Mouse (Mus musculus) right cerebral cortex, adult 18-20 months (tissue): Measurements from ENCODE around the gene Tcp11x2.

Experiments used
- DNase-seq: peaks from one replicate; pipeline ENCODE4 v3.0.0; 2022; ENCODE audit warnings: mixed read lengths

Tcp11x2 gene

DNA sequence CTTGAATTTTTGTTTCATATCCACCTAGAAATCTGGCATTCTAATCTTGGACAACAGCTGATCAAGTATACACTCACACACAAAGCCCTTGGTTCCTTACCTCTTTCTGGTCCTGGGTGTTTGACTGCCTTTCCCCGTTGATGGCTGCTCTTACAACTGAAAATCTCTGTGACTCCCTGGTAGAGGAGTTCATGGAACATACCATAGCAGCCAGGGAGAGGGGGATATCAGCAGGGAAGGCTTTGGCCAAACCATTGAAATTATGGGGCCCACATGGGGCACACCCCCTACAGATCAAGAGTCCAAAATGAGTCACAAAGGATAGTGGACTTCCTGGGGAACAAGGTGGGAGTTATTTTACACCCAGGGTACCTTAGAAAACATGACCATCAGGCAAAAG lies at the start of gene Tcp11x2:
TSS of gene Tcp11x2 (minus strand) at position 158 of the 400 bp plus-strand sequence.
- no peak for DNase-seq

- DNase-seq, result no peak
These were observed 49.4 kb upstream of the Tcp11x2 start for GRCm38 (mm10) chrX:135743056-135743355.

- DNase-seq, result peak; percentile 92
These were observed 48.9 kb upstream of the Tcp11x2 start, which contains the start of the genes Armcx5 and Gprasp1 for GRCm38 (mm10) chrX:135742304-135743055. Armcx5 (plus strand) TSS chrX:135742733. Gprasp1 (plus strand) TSS chrX:135742733.

GRCm38 (mm10) chrX:135738730-135739520 lies 45.3 kb upstream of the Tcp11x2 start:
- DNase-seq, result no peak

DNA sequence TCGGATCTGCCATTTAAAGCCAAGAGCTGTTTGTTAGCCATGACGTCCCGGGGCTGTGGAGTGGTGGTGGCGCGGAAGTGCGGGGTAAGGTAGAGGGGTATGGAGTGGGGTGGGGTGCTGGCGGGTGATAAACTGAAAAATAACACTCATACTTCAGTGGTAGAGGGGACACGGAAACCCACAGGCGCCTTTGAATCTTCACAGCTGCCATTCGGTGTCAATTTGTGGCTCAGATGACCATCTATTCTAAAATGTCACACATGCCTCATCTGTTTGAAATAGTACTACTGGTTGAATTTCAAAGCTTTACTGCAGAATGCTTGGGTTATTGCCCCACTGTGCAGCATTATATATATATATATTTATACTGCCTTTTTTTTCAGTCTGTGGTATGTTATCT lies 31.6 kb upstream of the Tcp11x2 start, which contains the start of gene Tmsb15a:
TSS of gene Tmsb15a (minus strand) at position 101 of the 400 bp plus-strand sequence.
- DNase-seq, result no peak

DNA sequence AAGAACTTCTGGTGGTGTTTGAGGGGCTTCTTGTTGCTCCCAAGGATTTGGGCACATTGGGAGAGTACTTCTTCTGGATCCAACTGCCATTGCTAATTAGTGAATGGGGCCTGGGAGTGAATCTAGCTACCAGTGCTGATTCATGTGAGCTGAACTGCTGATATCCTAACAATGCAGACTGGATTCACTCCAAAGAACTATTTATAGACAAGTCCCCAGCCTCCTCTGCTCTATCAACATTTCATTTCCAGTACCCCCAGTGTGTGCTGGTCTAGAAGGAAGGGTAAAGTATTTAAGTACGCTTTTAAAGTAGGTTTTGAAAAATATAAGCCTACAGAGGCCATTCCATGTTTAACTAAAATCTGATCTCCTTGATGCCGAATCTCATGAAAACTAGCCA lies 19.3 kb upstream of the Tcp11x2 start:
- no peak for DNase-seq

DNA sequence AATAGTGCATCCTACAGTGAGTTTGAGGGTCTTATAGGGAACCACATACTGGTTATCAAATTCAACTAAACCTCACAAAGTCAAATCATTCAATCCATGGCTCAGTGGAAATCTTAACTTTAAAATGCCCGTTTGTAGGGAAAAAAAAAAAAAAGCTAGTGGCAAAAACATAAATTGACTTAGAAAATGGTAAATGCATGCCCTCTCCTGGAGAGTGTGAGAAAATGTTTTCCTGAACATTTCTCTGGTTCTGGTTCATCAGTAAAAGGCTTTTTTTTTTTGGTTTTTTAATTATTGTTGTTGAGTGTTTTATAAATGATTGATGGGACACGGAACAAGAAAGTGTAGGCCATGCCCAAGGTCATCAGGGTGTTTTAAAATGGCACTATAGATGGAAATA lies 10.8 kb upstream of the Tcp11x2 start:
- DNase-seq, result no peak

DNA sequence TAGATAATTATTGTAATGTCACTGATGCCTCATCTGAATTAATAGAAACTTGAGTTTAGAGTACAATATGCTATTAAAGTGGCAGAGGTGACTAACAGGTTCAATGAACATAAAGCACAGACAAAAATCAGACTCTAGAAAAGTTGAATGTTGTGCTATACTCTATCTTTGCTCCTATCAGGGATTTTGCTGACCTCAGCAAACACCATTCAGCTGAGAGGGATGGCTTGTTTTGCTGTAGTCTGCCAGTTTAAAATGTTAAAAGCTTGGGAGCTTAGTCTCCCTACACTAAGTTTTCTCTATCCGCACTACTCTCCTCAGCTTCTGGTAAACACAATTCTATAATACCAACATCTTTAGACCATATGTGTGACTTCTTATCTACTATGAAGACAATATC lies 9.5 kb upstream of the Tcp11x2 start:
- DNase-seq, result no peak

GRCm38 (mm10) chrX:135687802-135688201 lies 5.8 kb downstream of the Tcp11x2 start:
- no peak for DNase-seq

DNA sequence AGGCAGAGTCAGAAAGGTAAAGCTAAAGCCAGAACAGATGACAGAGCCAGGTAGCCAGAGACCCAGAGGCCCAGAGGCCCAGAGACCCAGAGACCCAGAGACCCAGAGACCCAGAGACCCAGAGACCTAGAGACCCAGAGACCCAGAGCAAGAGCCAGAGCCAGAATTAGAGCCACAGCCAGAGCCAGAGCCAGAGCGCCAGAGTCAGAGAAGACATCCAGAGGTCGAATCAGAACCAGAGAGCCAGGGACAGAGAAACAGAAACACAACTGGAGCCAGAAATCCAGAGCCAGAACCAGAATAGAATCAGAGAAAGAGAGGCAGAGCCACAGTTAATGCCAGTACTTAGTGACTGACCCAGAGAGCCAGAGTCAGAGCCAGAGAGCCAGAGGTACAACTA lies 11.7 kb downstream of the Tcp11x2 start:
- DNase-seq, result no peak

GRCm38 (mm10) chrX:135652173-135652772 lies 41.3 kb downstream of the Tcp11x2 start:
- peak; percentile 38 for DNase-seq

- no peak for DNase-seq
These were observed 66.0 kb downstream of the Tcp11x2 start, which contains the start of gene Prame for GRCm38 (mm10) chrX:135627605-135628004. Prame (minus strand) TSS chrX:135627705.
